Mouse (Mus musculus): Measurements from ENCODE around the gene Thnsl1.
"Not testable (repeated sequence)": the region's sequence is repeated elsewhere in the genome, so short reads cannot be mapped to it uniquely, and the experiment has no call there.

The Thnsl1 gene

DNA sequence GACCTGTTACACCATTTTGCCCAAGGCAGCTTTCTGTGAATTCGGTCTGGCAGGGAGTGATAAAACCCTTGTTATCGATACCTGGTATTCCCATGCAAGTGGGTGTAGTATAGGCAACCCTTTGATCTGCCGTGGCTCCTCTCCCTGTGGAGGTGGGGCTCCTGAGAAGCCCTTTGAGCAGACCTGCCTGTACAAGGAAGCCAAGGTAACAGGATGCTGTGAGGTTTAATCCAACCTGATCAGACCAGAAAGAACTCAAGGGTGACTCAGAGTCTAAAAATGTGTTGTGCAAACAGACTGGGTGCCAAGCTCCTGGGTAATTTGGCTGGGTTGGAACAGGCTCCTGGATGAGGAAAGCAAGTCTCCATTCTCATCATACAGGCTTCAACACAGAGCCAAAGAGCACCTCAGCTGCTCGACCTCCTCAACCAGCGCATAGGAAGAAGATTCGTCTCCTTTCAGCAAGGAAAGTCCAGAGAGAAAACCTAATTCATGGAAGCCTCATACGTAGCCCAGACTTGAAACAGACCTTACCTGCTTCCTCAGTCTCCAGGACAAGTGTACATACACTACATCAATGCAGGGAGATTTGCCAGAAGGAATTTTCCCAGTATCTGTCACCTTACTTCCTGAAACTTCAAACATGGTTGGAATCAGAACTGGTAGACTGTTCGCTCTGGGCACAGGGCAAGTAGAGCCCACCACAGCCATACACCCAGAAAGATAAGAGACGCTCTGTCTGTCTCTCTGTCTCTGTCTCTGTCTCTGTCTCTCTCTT, 29.5 kb downstream of the Thnsl1 start:
- ATAC-seq (ENCODE audit: insufficient number of reproducible peaks, low FRiP score, low TSS enrichment): peak; percentile 52; the same call in 1 of the 2 replicates

- ATAC-seq (ENCODE audit: insufficient number of reproducible peaks, low FRiP score, low TSS enrichment): no peak
Measured at GRCm38 (mm10) chr2:21235844-21236386, 30.4 kb downstream of the Thnsl1 start.

GRCm38 (mm10) chr2:21236846-21237245, 31.3 kb downstream of the Thnsl1 start:
- ATAC-seq (ENCODE audit: insufficient number of reproducible peaks, low FRiP score, low TSS enrichment): peak; percentile 45; the same call in 1 of the 2 replicates

DNA sequence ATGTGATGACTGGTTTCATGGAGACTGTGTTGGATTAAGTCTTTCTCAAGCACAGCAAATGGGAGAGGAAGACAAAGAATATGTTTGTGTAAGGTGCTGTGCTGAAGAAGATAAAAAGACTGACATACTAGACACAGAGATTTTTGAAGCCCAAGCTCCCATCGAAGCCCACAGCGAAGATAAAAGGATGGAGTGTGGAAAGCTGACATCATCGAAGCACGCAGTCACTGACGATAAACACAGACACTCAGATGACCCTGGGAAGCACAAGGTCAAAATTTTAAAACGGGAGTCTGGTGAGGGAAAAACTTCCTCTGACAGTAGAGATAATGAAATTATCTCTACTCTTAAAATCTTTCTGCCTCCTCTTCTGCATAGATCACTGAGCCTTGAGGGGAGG, 38.6 kb downstream of the Thnsl1 start:
- ATAC-seq (ENCODE audit: insufficient number of reproducible peaks, low FRiP score, low TSS enrichment): not testable (repeated sequence)

GRCm38 (mm10) chr2:21244986-21245385, 39.5 kb downstream of the Thnsl1 start:
- ATAC-seq (ENCODE audit: insufficient number of reproducible peaks, low FRiP score, low TSS enrichment): no peak

DNA sequence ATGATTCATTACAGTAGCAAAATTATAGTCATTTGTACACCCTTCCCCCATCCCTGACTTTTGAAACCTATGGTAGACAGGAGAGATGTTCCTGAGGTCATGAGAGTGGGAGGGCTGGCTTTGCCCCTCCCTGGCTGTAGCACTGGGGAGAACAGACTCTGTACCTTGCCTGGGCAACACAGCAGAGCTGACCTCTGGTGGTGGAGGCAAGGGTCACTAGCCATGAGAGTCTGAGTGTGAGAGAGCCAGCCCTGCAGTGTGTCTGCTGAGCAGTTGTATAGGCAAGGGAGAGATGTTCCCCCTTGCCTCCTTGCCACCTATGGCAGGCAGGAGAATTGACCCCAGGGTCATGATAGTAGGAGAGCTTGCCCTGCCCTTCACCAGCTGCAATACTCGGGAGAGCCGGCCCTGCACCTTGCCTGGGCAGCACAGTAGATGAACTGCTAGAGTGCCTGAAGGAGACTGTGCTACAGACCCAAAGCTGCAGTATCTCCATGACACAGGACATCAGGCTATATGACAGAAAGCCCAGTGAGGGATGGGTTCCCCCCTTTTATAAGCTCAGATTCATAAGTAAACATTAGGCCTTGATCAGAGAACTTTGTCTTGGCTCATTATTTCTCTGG, 40.1 kb downstream of the Thnsl1 start:
- no peak for ATAC-seq (ENCODE audit: insufficient number of reproducible peaks, low FRiP score, low TSS enrichment)

DNA sequence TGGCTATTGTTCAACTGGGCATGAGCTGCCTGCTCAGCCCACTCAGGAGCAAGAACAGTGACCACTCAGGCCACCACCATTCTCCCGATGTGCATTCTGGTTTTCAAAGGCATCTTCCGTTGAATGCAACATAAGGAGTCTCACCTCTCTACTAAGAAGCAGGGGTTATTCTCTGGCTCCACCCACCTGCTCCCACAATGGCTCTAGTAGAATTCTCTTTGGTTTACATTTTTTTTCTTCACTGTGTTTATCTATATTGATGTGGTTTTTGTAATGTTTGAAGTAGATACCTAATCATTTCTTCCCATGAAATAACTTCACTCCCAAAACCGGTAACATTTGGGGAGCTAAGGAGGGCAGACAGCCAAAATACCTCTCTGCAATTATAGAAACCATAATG, 48.1 kb downstream of the Thnsl1 start:
- ATAC-seq (ENCODE audit: insufficient number of reproducible peaks, low FRiP score, low TSS enrichment): no peak

DNA sequence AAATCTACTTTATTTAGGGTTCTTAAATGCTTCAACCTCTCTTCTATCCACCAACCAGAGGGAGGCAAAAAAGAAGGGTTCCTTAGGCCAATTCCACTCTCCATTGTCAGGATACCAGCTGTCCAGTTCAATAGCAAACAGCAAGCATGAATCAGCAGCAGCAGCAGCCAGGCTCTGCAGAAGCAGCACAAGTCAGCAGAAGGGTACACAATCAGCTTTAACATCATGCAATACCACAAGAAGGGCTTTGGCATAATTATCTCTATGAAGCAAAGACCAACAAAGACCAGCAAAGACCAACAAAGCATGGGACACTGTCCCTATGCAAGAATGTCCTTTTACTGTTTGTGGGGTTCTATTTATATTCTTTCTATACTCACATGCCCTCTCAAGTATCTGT, 48.8 kb downstream of the Thnsl1 start:
- no peak for ATAC-seq (ENCODE audit: insufficient number of reproducible peaks, low FRiP score, low TSS enrichment)

DNA sequence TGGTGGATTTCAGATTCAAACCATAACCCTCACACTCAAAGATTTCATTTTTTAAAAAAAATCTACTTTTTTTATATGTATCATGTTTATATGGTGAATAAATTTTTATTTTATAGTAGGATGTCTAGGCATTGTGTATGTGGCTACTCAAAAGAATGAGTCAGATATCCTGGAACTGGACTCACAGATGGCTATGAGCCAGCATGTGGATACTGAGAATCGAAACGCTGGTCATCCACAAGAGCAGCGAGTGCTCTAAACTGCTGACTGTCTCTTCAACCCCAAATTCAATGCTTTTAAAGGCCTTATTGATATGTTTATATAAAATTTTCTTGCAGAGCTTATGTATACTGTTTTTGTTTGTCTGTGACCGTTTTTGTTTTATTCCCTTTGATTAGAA, 52.8 kb downstream of the Thnsl1 start:
- no peak for ATAC-seq (ENCODE audit: insufficient number of reproducible peaks, low FRiP score, low TSS enrichment)

GRCm38 (mm10) chr2:21259081-21259480, 53.6 kb downstream of the Thnsl1 start:
- ATAC-seq (ENCODE audit: insufficient number of reproducible peaks, low FRiP score, low TSS enrichment): no peak

DNA sequence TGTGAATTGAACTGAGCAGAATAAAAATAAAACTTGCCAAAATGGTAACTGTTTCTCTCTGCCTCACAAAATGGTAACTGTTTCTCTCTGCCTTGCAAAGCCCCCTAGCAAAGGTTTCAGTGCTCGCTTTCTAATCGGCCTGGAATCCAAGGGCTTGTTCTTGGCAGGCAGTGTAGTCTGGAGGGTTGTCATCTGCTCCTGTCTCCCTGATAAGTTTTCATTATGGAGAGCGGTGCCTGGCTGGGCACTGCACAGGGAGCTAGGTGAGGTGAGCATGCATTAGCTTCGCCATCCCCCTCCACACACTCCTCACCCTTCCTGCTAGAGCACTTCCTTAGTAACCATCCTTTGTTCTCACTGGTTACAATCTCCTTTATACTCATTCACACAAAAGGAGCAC, 54.5 kb downstream of the Thnsl1 start:
- no peak for ATAC-seq (ENCODE audit: insufficient number of reproducible peaks, low FRiP score, low TSS enrichment)

- ATAC-seq (ENCODE audit: insufficient number of reproducible peaks, low FRiP score, low TSS enrichment): peak; percentile 93
Measured at GRCm38 (mm10) chr2:21261370-21262006, 56.0 kb downstream of the Thnsl1 start.

DNA sequence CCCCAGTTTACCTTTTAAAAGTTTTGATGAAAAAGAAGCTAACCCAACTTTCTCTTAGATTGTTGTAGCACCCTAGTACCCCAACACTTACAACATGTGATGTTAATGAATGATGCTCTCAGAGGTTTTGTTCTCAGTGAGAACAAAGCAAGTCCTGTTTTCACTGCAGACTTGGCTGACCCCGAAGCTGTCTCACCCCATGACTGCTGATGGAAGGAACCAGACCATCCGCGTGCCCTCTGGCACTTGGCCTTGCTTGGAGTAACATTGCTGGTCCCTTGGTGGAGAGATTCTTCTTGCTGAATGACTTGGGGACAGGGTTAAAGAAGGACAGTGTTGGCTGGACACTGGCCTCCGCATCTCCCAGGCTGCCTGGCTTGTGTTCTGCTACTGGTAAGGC, 58.5 kb downstream of the Thnsl1 start:
- ATAC-seq (ENCODE audit: insufficient number of reproducible peaks, low FRiP score, low TSS enrichment): no peak

Data from cerebellum, adult (tissue).